Mouse (Mus musculus) lung, postnatal 10 days (tissue): ENCODE results near the gene Serpinb6c.
A peak's percentile ranks its signal among the peaks of the same experiment; 100 is the strongest.
"Not testable (repeated sequence)": the region's sequence is repeated elsewhere in the genome, so short reads cannot be mapped to it uniquely, and the experiment has no call there.

Source experiments
- DNase-seq: peaks from one replicate; pipeline ENCODE4 v3.0.0; 2021

Gene Serpinb6c

DNA sequence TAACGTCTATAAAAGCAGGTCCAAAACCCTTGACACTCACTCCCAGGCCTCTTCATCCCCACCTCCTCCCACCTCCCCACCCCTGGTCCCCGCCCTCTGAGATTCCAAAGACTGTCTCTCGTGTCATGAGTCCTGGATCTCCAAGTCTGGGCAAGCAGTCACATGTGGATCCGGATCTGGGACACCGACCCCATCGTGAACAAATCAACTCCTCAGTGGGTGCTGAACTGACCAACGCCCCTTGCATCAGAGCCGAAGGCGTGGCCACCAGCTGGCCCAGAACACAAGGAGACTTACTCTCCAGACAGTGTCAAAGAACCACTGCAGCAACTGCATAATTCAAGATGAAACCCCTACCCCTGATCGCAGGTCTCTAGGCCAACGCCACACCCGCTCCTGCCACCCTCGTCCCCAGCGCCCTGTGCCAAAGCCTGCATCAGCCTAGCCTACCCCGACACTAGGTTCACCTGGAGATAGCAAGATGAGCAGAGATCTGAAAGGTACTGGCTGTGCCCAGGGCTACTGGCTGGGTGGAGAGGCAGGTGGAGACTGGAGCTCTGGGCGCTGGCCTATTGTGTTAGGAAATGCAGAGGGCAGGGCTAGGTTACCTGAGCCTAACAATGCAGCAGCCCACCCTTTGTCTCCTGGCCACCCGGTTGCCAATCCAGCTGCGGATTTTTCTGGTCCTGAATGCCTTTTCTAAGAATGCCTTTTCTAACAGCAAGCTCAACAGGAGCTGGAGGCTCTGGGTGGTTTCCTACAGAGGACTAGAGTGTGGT, at the start of gene Serpinb6c:
Gene Serpinb6c (minus strand): TSS at position 533 of the 779 bp plus-strand sequence.
- DNase-seq, result peak; percentile 2

GRCm38 (mm10) chr13:33952947-33953346, 47.4 kb upstream of the Serpinb6c start:
- DNase-seq, result no peak

DNA sequence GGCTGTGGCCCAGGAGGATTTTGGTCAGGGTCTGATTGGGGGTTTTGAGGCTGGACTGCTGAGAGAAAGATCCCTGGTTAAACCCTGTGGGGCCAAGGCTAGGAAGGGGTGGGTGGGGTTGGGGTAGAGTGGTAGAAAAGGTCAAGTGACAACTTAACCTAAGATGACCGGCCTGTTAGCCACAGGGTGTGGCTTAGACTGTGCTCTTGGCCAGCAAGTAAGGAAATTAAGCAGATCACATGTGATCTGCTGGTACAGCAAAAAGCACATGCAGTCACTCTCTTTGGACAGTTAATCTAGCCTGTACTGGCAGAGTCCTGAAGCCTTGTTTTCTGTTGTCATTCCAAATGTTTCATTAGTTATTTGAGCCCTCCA, 46.6 kb upstream of the Serpinb6c start:
- DNase-seq, result no peak

- no peak for DNase-seq
Measured at GRCm38 (mm10) chr13:33951308-33952074, 46.0 kb upstream of the Serpinb6c start.

GRCm38 (mm10) chr13:33942212-33942779, 36.8 kb upstream of the Serpinb6c start:
- DNase-seq, result peak; percentile 50

DNA sequence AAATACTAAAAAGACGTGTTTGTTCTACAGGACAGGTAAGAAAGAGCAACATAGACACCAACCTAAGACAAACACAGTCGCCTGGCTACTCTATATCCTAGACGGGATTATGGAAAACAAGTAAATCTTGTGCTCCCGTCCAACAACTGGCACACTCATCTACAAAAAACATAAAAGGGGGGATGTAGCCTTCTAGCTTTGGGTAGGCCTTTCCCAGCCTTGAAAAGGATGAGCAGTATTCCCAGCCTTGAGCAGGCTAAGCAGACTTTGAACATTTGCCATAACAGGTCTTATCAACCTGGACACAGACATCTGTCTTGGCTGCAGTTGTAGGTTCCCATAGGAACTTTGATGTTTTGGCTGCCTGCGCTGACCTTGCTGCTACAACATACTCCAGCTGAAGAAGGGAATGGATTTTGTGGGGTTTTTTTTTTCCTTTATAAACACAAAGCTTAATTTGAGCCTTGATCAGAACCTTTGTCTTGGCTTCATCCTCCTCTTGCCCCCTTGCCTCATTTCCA, 35.8 kb upstream of the Serpinb6c start:
- no peak for DNase-seq

- DNase-seq, result not testable (repeated sequence)
Measured at GRCm38 (mm10) chr13:33937587-33937986, 32.1 kb upstream of the Serpinb6c start.

- no peak for DNase-seq
Measured at GRCm38 (mm10) chr13:33937151-33937550, 31.6 kb upstream of the Serpinb6c start.

- peak; percentile 79 for DNase-seq
Measured at GRCm38 (mm10) chr13:33935465-33936181, 30.1 kb upstream of the Serpinb6c start.

- peak; percentile 9 for DNase-seq
Measured at GRCm38 (mm10) chr13:33934743-33935142, 29.2 kb upstream of the Serpinb6c start.

DNA sequence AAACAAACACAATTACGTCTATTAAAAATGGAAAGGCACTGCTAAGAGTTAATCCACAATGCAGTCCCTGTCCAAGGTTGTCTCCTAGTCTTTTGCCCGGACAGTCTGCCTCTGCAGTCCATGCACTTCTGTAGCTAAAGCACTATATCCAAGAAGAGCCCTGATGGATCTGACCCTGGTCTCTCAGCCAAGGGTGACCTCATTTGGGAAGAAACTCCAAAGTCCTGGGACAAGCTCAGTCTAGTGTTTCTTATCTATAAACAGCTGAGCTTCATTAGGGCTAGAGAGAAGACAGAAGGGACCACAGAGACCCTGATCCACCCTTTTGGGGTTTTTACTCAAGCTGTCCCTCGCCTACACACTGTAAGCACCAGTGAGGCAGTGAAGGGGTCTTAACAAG, 25.4 kb upstream of the Serpinb6c start:
- DNase-seq, result peak; percentile 33

DNA sequence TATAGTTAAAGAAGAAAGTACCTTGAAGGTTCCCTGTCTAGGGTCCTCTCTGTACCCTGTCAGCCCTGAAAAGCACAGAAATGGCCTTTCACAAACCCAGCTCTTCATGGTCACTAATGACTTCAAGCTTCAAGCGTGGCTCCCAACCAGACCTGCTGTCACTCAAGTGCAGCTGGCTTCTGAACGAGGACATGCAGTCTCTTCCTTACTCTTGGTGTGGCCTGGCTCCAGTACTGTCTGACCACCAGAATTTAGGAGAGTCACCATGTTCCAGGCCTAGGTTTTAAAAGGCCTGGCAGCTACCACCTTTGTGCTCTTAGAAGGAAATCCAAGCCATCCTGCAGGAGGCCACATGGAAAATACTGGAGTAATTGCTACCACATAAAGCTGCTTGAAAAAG, 24.8 kb upstream of the Serpinb6c start:
- no peak for DNase-seq

- no peak for DNase-seq
Measured at GRCm38 (mm10) chr13:33921699-33922098, 16.2 kb upstream of the Serpinb6c start.

- no peak for DNase-seq
Measured at GRCm38 (mm10) chr13:33921041-33921440, 15.5 kb upstream of the Serpinb6c start.

DNA sequence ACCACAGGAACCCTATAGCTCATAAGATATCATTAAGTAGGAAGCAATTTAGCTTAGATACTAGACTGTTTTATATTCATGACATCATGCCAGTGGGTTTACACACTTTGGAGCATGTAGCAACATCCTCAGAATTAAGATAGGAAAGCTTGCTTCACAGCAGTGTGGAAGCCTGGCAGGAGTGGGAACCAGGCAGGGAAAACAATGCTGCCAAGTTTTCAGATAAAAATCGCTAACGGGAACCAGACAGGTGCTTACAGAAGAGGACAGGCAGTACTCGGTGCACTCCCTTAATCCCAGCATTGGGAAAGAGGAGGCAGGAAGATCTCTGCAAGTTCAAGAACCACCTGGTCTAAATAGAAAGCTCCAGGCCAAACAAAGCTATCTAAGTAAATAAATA, 1.3 kb upstream of the Serpinb6c start:
- no peak for DNase-seq

DNA sequence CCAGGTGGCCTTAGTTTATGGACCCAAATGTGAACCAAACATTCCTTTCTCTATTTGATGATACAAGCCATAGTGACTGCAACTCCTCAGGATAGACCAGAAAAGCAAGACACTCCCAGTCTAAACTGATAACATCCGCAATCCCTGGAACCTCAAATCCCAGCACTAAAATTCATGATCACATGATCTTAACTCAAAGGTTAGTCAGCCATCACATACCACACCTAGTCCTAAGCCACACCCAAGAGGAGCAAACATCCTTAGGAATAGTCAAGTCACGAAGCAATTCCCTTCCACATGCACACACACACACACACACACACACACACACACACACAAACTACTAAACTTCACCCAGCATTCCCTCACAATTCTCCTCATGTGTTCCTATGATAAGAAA, 2.2 kb downstream of the Serpinb6c start:
- no peak for DNase-seq

GRCm38 (mm10) chr13:33894207-33894606, 11.3 kb downstream of the Serpinb6c start:
- peak; percentile 21 for DNase-seq

DNA sequence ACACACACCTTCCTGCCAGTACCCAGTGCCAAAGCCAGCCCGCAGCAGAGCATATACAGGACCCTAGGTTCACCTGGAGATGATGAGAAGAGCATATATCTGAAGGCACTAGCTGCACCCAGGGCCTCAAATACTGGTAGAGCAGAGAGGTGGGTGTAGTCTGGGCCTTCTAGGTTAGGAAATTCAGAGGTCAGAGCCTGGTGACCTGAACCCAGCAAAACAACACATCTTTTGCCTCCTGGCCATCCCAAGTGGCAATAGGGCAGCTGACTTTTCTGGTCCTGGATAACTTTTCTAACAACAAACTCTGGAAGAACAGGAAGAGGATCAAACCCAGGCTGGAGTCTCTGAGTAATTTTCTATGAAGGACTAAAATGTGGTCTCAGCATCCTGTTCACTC, 62.2 kb downstream of the Serpinb6c start, which contains the start of gene Serpinb6e:
Gene Serpinb6e (minus strand): TSS at position 101 of the 400 bp plus-strand sequence.
- DNase-seq, result no peak

GRCm38 (mm10) chr13:33830751-33831150, 74.8 kb downstream of the Serpinb6c start:
- DNase-seq, result no peak
